Mouse (Mus musculus) embryo, embryonic 9.5 days (tissue): ENCODE data around the gene Myh7.

ENCODE experiments used
- DNase-seq: peaks from one replicate; pipeline ENCODE4 v3.0.0-alpha.2; 2017; ENCODE audit errors: extremely low spot score

The Myh7 gene

GRCm38 (mm10) chr14:54943971-54944370, 50.5 kb downstream of the Myh7 start:
- no peak for DNase-seq

- DNase-seq: no peak
Measured at GRCm38 (mm10) chr14:54942479-54942878, 51.9 kb downstream of the Myh7 start.

GRCm38 (mm10) chr14:54941024-54941978, 53.1 kb downstream of the Myh7 start:
- no peak for DNase-seq

- DNase-seq: no peak
Measured at GRCm38 (mm10) chr14:54940176-54940530, 54.3 kb downstream of the Myh7 start.

- DNase-seq: peak; percentile 70
Measured at GRCm38 (mm10) chr14:54939434-54940175, 54.8 kb downstream of the Myh7 start.

- DNase-seq: no peak
Measured at GRCm38 (mm10) chr14:54938431-54939219, 55.8 kb downstream of the Myh7 start.

GRCm38 (mm10) chr14:54937361-54938182, 56.9 kb downstream of the Myh7 start:
- DNase-seq: no peak

GRCm38 (mm10) chr14:54936831-54937160, 57.6 kb downstream of the Myh7 start:
- no peak for DNase-seq

- DNase-seq: no peak
Measured at GRCm38 (mm10) chr14:54935904-54936830, 58.3 kb downstream of the Myh7 start, which contains the start of gene Cmtm5. Gene Cmtm5 (plus strand): TSS chr14:54936261.

- DNase-seq: no peak
Measured at GRCm38 (mm10) chr14:54932645-54933150, 61.7 kb downstream of the Myh7 start, which contains the start of gene Il25. Gene Il25 (plus strand): TSS chr14:54932695.

- no peak for DNase-seq
Measured at GRCm38 (mm10) chr14:54930431-54930830, 64.0 kb downstream of the Myh7 start.

- DNase-seq: no peak
Measured at GRCm38 (mm10) chr14:54929801-54930200, 64.6 kb downstream of the Myh7 start.

- no peak for DNase-seq
Measured at GRCm38 (mm10) chr14:54927296-54927695, 67.1 kb downstream of the Myh7 start.

GRCm38 (mm10) chr14:54926401-54927158, 67.8 kb downstream of the Myh7 start:
- peak; percentile 93 for DNase-seq

GRCm38 (mm10) chr14:54925349-54926342, 68.8 kb downstream of the Myh7 start, which contains the start of gene Efs:
Gene Efs (minus strand): TSS chr14:54926126.
- peak; percentile 73 for DNase-seq

- DNase-seq: peak; percentile 80
Measured at GRCm38 (mm10) chr14:54924641-54925348, 69.6 kb downstream of the Myh7 start.
